Mouse (Mus musculus) midbrain, embryonic 14.5 days (tissue): Measurements from ENCODE around the gene Usp1. TPM values are rescaled to one million over a fixed set of nuclear protein-coding genes. Genes with fewer than 3 reads are reported as not detected.

ENCODE experiments used
- ATAC-seq: fragments of 200-750 bp; cut with Nextera tagmentation; 2 replicates; pipeline ENCODE4 v1.8.0; 2017; ENCODE audit warnings: moderate number of reproducible peaks, moderate library complexity; ENCODE audit not compliant: low FRiP score, low TSS enrichment
- DNase-seq: peaks from one replicate; pipeline ENCODE4 v3.0.0-alpha.2; 2015
- H3K27ac ChIP-seq: fragments of 300-500 bp; sonication (generic); replicated peaks from 2 replicates; pipeline ENCODE4 v1.5.1; 2014; ENCODE audit warnings: mild to moderate bottlenecking, low read depth, low read length, moderate library complexity
- H3K27me3 ChIP-seq: fragments of 300-500 bp; sonication (generic); 2 replicates; pipeline ENCODE4 v1.6.1; 2014; ENCODE audit warnings: low read length, control low read depth, mixed read lengths; ENCODE audit not compliant: control insufficient read depth, insufficient read depth
- H3K36me3 ChIP-seq: fragments of 300-500 bp; sonication (generic); 2 replicates; pipeline ENCODE4 v1.6.1; 2014; ENCODE audit warnings: low read length, control low read depth; ENCODE audit not compliant: control insufficient read depth, insufficient read depth
- H3K4me1 ChIP-seq: fragments of 300-500 bp; sonication (generic); 2 replicates; pipeline ENCODE4 v1.6.1; 2014; ENCODE audit warnings: mild to moderate bottlenecking, antibody characterized with exemption, low read length, control low read depth; ENCODE audit not compliant: control insufficient read depth, insufficient read depth
- H3K4me2 ChIP-seq: fragments of 300-500 bp; sonication (generic); 2 replicates; pipeline ENCODE4 v1.6.1; 2014; ENCODE audit warnings: mild to moderate bottlenecking, low read length, moderate library complexity
- H3K4me3 ChIP-seq: fragments of 300-500 bp; sonication (generic); replicated peaks from 2 replicates; pipeline ENCODE4 v1.5.1; 2014; ENCODE audit warnings: low read depth, low read length
- H3K9ac ChIP-seq: fragments of 300-500 bp; sonication (generic); replicated peaks from 2 replicates; pipeline ENCODE4 v1.6.1; 2014; ENCODE audit warnings: mild to moderate bottlenecking, low read length, moderate library complexity
- H3K9me3 ChIP-seq: fragments of 300-500 bp; sonication (generic); 2 replicates; pipeline ENCODE4 v1.6.1; 2016; ENCODE audit warnings: low read length, control low read depth, mixed read lengths; ENCODE audit not compliant: control insufficient read depth
- WGBS: fragments of 180-500 bp; shearing (Covaris S2); extraction: QIAGEN DNeasy Blood & Tissue Kit; methylation state at CpG from one replicate; pipeline ENCODE4 v1.1.7; 2014; 5-methylcytosine and 5-hydroxymethylcytosine counted together
- polyA plus RNA-seq: library from polyadenylated mRNA; unstranded; fragments of >200 nt; fragmentation: Nextera tagmentation; extraction: Ambion mirVana; gene quantifications from 2 replicates; pipeline ENCODE4 v1.2.1, GENCODE M21; 2014

Usp1 gene
- 31.6 and 52.6 TPM in 2 replicates for polyA plus RNA-seq

GRCm38 (mm10) chr4:98923568-98924070 lies at the start of gene Usp1:
Usp1 (plus strand) TSS chr4:98923810.
- Histone ChIP-seq H3K27ac (peak within 1 kb of the TSS; percentile 99), H3K36me3 (no peaks in the 10 kb centered on the region), H3K4me3 (peak within 1 kb of the TSS; percentile 86), H3K27me3 (no peaks in the 10 kb centered on the region), H3K4me2 (peak within 1 kb of the TSS; percentile 89), H3K9me3 (no peaks in the 10 kb centered on the region), H3K4me1 (peaks cover 15% of the 10 kb centered on the region), H3K9ac (peak within 1 kb of the TSS; percentile 81)
- WGBS, result under 1% methylated on average over 64 of the region's 67 CpGs
- DNase-seq (peak; percentile 90), ATAC-seq (peak; percentile 71)

- H3K27me3 ChIP-seq, result no peaks in the 10 kb centered on the region
- no peaks in the 10 kb centered on the region for H3K4me1 ChIP-seq
- no peak overlapping the region for H3K4me3 ChIP-seq
- H3K36me3 ChIP-seq, result no peaks in the 10 kb centered on the region
- no peaks in the 10 kb centered on the region for H3K9me3 ChIP-seq
- WGBS, result 78% methylated on average over 3 of the region's 3 CpGs
- ATAC-seq (no peak), DNase-seq (no peak)
- no peak overlapping the region for H3K9ac ChIP-seq
- H3K27ac ChIP-seq, result no peak overlapping the region
- H3K4me2 ChIP-seq, result no peak overlapping the region
Measured at GRCm38 (mm10) chr4:98882706-98883105, 40.9 kb upstream of the Usp1 start.

GRCm38 (mm10) chr4:98886377-98886776 lies 37.2 kb upstream of the Usp1 start:
- 76% methylated on average over 4 of the region's 4 CpGs for WGBS
- Histone ChIP-seq H3K36me3 (no peaks in the 10 kb centered on the region), H3K9me3 (no peaks in the 10 kb centered on the region), H3K4me1 (no peaks in the 10 kb centered on the region), H3K27ac (no peak overlapping the region), H3K4me3 (no peak overlapping the region), H3K4me2 (no peak overlapping the region), H3K27me3 (no peaks in the 10 kb centered on the region), H3K9ac (no peak overlapping the region)
- DNase-seq, result no peak
- no peak for ATAC-seq

- DNase-seq (peak; percentile 87), ATAC-seq (peak; percentile 64; the same call in 1 of the 2 replicates)
- Histone ChIP-seq H3K4me3 (no peak overlapping the region), H3K27ac (no peak overlapping the region), H3K27me3 (no peaks in the 10 kb centered on the region), H3K9me3 (no peaks in the 10 kb centered on the region), H3K9ac (no peak overlapping the region), H3K4me1 (no peaks in the 10 kb centered on the region), H3K4me2 (no peak overlapping the region), H3K36me3 (no peaks in the 10 kb centered on the region)
- WGBS, result 23% methylated on average over 10 of the region's 10 CpGs
Measured at GRCm38 (mm10) chr4:98887148-98887547, 36.5 kb upstream of the Usp1 start.

GRCm38 (mm10) chr4:98910246-98910645 lies 13.4 kb upstream of the Usp1 start:
- Histone ChIP-seq H3K9ac (no peak overlapping the region), H3K36me3 (no peaks in the 10 kb centered on the region), H3K4me2 (no peak overlapping the region), H3K9me3 (no peaks in the 10 kb centered on the region), H3K27me3 (no peaks in the 10 kb centered on the region), H3K27ac (no peak overlapping the region), H3K4me1 (no peaks in the 10 kb centered on the region), H3K4me3 (no peak overlapping the region)
- DNase-seq (no peak), ATAC-seq (no peak)
- 93% methylated on average over 5 of the region's 5 CpGs for WGBS

GRCm38 (mm10) chr4:98917724-98918123 lies 5.9 kb upstream of the Usp1 start:
- Histone ChIP-seq H3K27me3 (no peaks in the 10 kb centered on the region), H3K9me3 (no peaks in the 10 kb centered on the region), H3K4me3 (no peak overlapping the region), H3K9ac (no peak overlapping the region), H3K4me1 (peaks cover 6% of the 10 kb centered on the region; the same call in 1 of the 2 replicates), H3K4me2 (no peak overlapping the region), H3K27ac (no peak overlapping the region), H3K36me3 (no peaks in the 10 kb centered on the region)
- WGBS, result 84% methylated on average over 2 of the region's 2 CpGs
- DNase-seq (no peak), ATAC-seq (no peak)

GRCm38 (mm10) chr4:98918204-98918603 lies 5.4 kb upstream of the Usp1 start:
- Histone ChIP-seq H3K4me1 (peaks cover 6% of the 10 kb centered on the region; the same call in 1 of the 2 replicates), H3K4me2 (no peak overlapping the region), H3K27ac (no peak overlapping the region), H3K9ac (no peak overlapping the region), H3K36me3 (no peaks in the 10 kb centered on the region), H3K27me3 (no peaks in the 10 kb centered on the region), H3K4me3 (no peak overlapping the region), H3K9me3 (no peaks in the 10 kb centered on the region)
- 89% methylated on average over 1 of the region's 1 CpGs for WGBS
- no peak for DNase-seq
- no peak for ATAC-seq

- no peak overlapping the region for H3K4me3 ChIP-seq
- no peaks in the 10 kb centered on the region for H3K9me3 ChIP-seq
- DNase-seq, result no peak
- H3K36me3 ChIP-seq, result no peaks in the 10 kb centered on the region
- peaks cover 15% of the 10 kb centered on the region for H3K4me1 ChIP-seq
- H3K27ac ChIP-seq, result no peak overlapping the region
- H3K9ac ChIP-seq, result no peak overlapping the region
- no peak for ATAC-seq
- H3K4me2 ChIP-seq, result no peak overlapping the region
- 91% methylated on average over 4 of the region's 4 CpGs for WGBS
- no peaks in the 10 kb centered on the region for H3K27me3 ChIP-seq
Measured at GRCm38 (mm10) chr4:98920896-98921295, 2.7 kb upstream of the Usp1 start.

- Histone ChIP-seq H3K9ac (peak overlapping the region; percentile 81), H3K27ac (peak overlapping the region; percentile 99), H3K9me3 (no peaks in the 10 kb centered on the region), H3K27me3 (no peaks in the 10 kb centered on the region), H3K4me2 (peak overlapping the region; percentile 89), H3K4me1 (peaks cover 15% of the 10 kb centered on the region), H3K4me3 (peak overlapping the region; percentile 86), H3K36me3 (no peaks in the 10 kb centered on the region)
- peak; percentile 41 for DNase-seq
- ATAC-seq, result peak; percentile 2; the same call in 1 of the 2 replicates
- WGBS, result 15% methylated on average over 18 of the region's 18 CpGs
Measured at GRCm38 (mm10) chr4:98922061-98922642, 1.5 kb upstream of the Usp1 start.
